Mouse (Mus musculus): ENCODE data around the gene Actr3. TPM values are rescaled to one million over a fixed set of nuclear protein-coding genes. Genes with fewer than 3 reads are reported as not detected.
A peak's percentile ranks its signal among the peaks of the same experiment; 100 is the strongest.

Actr3 gene
- polyA plus RNA-seq (2014; fragmentation: Nextera tagmentation; extraction: Ambion mirVana): 269 and 271 TPM in 2 replicates

DNA sequence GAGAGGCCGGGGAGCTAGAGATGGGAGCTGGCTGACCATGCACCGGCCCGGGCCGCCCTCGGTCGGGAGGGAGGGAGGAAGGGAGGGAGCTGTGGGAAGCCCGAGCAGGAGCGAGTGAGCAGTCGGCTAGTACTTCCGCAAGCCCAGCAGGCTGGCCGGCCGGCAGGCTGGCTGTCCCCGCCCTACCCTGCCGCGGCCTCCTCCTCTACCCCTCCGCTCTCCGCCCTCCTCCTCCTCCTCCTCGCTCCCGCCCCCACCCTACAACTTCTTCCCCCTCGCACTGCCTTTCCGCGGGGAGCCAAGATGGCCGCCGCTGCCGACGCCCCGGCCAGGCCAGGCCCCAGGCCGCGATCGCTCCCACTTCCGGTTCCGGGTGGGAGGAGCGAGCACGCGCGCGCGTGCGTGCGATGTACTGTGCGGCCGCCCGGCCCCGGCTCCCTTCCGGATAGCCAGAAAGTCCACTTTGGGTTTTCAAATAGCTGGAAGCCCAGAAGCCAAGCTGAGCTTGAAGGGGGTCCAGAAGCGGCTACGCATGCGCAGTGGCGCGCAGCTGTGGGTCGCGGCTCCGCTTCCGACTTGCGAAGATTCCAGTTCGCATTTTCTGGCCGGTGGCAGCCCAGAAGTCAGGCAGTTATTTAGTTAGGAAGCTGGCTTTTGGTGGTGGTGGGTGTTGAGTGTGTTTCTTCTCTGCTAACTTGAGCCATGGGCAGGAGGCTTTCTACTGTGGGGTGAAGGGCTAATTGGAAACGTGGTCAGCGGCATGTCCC is at the start of gene Actr3:
Gene Actr3, minus strand, starts transcription at position 359 of the 767 bp plus-strand sequence.
- Histone ChIP-seq H3K4me2 (peak within 1 kb of the TSS; percentile 61), H3K27ac (ENCODE audit: low read depth, low read length) (peak within 1 kb of the TSS; percentile 95)

GRCm38 (mm10) chr1:125482459-125483287 is 47.1 kb upstream of the Actr3 start:
- H3K27ac ChIP-seq (ENCODE audit: low read depth, low read length): no peak overlapping the region
- WGBS: 79% methylated on average over 10 of the region's 10 CpGs
- no peak for ATAC-seq (ENCODE audit: low FRiP score)
- H3K27me3 ChIP-seq (ENCODE audit: control insufficient read depth, insufficient read depth, low read length): no peaks in the 10 kb centered on the region
- no peaks in the 10 kb centered on the region for H3K36me3 ChIP-seq (ENCODE audit: control insufficient read depth, insufficient read depth, low read length)
- H3K4me3 ChIP-seq (ENCODE audit: low read depth, low read length): no peak overlapping the region
- no peak for DNase-seq (ENCODE audit: low spot score, missing footprints)
- no peaks in the 10 kb centered on the region for H3K9me3 ChIP-seq (ENCODE audit: control insufficient read depth, low read length)
- no peak overlapping the region for H3K4me2 ChIP-seq
- H3K9ac ChIP-seq (ENCODE audit: low read length): no peak overlapping the region
- no peaks in the 10 kb centered on the region for H3K4me1 ChIP-seq (ENCODE audit: control insufficient read depth, insufficient read depth, low read length)

More for the DNA sequence above, at the start of gene Actr3:
- DNase-seq (ENCODE audit: low spot score, missing footprints) (peak; percentile 100), ATAC-seq (ENCODE audit: low FRiP score) (peak; percentile 95)
- under 1% methylated on average over 48 of the region's 59 CpGs for WGBS
- H3K9ac ChIP-seq (ENCODE audit: low read length): peak within 1 kb of the TSS; percentile 91
- H3K36me3 ChIP-seq (ENCODE audit: control insufficient read depth, insufficient read depth, low read length): no peaks in the 10 kb centered on the region
- H3K9me3 ChIP-seq (ENCODE audit: control insufficient read depth, low read length): no peaks in the 10 kb centered on the region
- H3K4me1 ChIP-seq (ENCODE audit: control insufficient read depth, insufficient read depth, low read length): peaks cover 13% of the 10 kb centered on the region
- no peaks in the 10 kb centered on the region for H3K27me3 ChIP-seq (ENCODE audit: control insufficient read depth, insufficient read depth, low read length)
- H3K4me3 ChIP-seq (ENCODE audit: low read depth, low read length): peak within 1 kb of the TSS; percentile 74

DNA sequence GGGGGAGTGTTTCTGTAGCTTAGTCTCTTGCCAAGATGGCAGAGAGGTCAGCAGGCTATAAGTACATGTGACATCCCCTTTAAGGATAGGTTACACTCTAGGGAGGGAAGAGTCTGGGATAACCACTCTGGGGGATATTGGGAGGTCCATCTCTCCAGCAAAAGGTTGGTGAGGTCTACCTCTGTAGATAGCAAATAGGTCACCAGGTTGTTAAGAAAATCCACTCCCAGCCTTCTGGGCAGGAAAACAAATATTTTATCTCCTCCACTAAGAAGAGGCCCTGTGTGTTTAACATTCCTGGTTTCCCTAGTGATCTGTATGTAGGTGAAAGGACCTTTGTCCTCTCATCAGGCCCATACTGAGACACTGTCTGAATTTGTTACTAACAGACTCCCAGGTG is 46.3 kb upstream of the Actr3 start:
- H3K4me3 ChIP-seq (ENCODE audit: low read depth, low read length): no peak overlapping the region
- H3K9ac ChIP-seq (ENCODE audit: low read length): no peak overlapping the region
- no peaks in the 10 kb centered on the region for H3K4me1 ChIP-seq (ENCODE audit: control insufficient read depth, insufficient read depth, low read length)
- H3K27ac ChIP-seq (ENCODE audit: low read depth, low read length): no peak overlapping the region
- ATAC-seq (ENCODE audit: low FRiP score) (no peak), DNase-seq (ENCODE audit: low spot score, missing footprints) (no peak)
- no peaks in the 10 kb centered on the region for H3K9me3 ChIP-seq (ENCODE audit: control insufficient read depth, low read length)
- H3K4me2 ChIP-seq: no peak overlapping the region
- H3K27me3 ChIP-seq (ENCODE audit: control insufficient read depth, insufficient read depth, low read length): no peaks in the 10 kb centered on the region
- no peaks in the 10 kb centered on the region for H3K36me3 ChIP-seq (ENCODE audit: control insufficient read depth, insufficient read depth, low read length)

DNA sequence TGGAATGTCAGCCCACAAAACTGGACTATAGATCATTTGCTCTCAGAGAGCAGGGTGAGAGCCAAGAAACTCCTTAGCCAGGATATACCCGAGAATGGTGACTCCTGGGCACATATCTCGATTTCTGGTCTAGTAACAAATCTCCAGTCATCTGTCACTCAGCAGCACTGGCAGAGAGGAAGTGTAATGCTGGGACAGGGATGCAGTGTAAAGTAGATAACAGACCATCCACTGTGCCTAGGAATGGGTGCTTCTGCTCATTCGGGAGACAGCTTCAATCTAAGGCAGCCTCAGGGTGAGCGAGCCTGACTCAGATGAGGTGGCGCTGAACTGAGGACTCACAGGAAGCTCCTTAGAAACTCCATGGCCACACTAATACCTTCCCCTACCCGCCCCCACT is 43.1 kb upstream of the Actr3 start:
- Histone ChIP-seq H3K4me3 (ENCODE audit: low read depth, low read length) (no peak overlapping the region), H3K27me3 (ENCODE audit: control insufficient read depth, insufficient read depth, low read length) (no peaks in the 10 kb centered on the region), H3K9ac (ENCODE audit: low read length) (no peak overlapping the region), H3K9me3 (ENCODE audit: control insufficient read depth, low read length) (no peaks in the 10 kb centered on the region), H3K4me1 (ENCODE audit: control insufficient read depth, insufficient read depth, low read length) (no peaks in the 10 kb centered on the region), H3K27ac (ENCODE audit: low read depth, low read length) (no peak overlapping the region), H3K36me3 (ENCODE audit: control insufficient read depth, insufficient read depth, low read length) (no peaks in the 10 kb centered on the region), H3K4me2 (no peak overlapping the region)
- DNase-seq (ENCODE audit: low spot score, missing footprints) (no peak), ATAC-seq (ENCODE audit: low FRiP score) (no peak)
- 85% methylated on average over 6 of the region's 6 CpGs for WGBS

DNA sequence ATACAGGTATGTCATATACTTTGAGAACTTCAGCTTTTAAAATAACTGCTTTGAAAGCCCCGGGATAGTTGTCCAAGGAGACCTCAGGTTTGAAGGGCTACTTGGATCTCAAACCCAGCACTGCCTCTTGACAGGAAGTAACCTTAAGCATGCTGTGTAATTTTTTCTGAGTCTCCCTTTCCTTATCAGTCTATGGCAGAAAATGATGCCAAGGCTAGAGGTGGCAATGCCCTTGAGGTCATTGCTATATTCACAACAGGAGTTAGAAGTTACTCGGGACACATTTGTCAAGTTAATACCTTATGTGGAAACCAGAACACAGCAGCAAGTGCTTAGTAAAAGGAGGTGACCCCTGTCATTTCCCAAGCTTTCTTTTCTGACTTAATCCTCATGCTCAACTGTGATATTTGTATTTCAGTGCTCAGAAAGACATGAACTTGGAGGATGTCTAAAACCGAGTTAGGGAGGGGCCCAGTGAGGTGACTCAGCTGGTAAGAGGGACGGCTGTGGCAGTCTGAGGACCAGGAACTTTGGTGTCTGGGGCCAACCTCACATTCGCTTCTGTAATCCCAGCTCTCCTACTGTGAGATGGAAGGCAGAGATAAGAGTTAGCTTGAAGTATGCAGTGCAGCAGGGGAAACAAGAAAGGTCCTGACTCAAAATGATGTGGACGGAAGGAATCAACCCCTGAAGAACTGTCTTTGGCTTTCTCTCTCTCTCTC is 40.6 kb upstream of the Actr3 start:
- 76% methylated on average over 6 of the region's 6 CpGs for WGBS
- ATAC-seq (ENCODE audit: low FRiP score): no peak
- peak; percentile 37 for DNase-seq (ENCODE audit: low spot score, missing footprints)

DNA sequence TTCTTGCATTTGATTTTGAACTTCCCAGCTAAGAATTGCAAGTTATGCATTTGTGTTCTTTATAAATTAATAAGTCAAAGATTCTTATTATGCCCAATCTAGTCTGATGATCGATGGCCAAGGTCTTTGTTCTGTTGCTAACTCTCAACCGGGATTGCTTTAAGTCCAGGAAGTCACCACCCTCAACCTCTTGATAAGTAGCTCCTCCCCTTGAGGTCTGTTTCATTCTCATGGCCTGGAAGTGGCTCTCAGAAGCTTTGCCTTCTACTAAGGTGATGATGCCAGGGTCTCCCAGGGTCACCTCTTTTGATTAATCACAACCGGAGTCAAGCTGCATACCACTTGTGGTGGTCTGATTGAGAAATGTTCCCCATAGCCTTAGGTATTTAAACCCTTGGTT is 38.3 kb upstream of the Actr3 start:
- Histone ChIP-seq H3K9ac (ENCODE audit: low read length) (no peak overlapping the region), H3K36me3 (ENCODE audit: control insufficient read depth, insufficient read depth, low read length) (no peaks in the 10 kb centered on the region), H3K9me3 (ENCODE audit: control insufficient read depth, low read length) (no peaks in the 10 kb centered on the region), H3K4me2 (no peak overlapping the region), H3K4me1 (ENCODE audit: control insufficient read depth, insufficient read depth, low read length) (no peaks in the 10 kb centered on the region), H3K27ac (ENCODE audit: low read depth, low read length) (no peak overlapping the region), H3K27me3 (ENCODE audit: control insufficient read depth, insufficient read depth, low read length) (no peaks in the 10 kb centered on the region), H3K4me3 (ENCODE audit: low read depth, low read length) (no peak overlapping the region)
- ATAC-seq (ENCODE audit: low FRiP score) (no peak), DNase-seq (ENCODE audit: low spot score, missing footprints) (no peak)
- 92% methylated on average over 3 of the region's 3 CpGs for WGBS

More for the DNA sequence above, 40.6 kb upstream of the Actr3 start:
- Histone ChIP-seq H3K27me3 (ENCODE audit: control insufficient read depth, insufficient read depth, low read length) (no peaks in the 10 kb centered on the region), H3K4me3 (ENCODE audit: low read depth, low read length) (no peak overlapping the region), H3K27ac (ENCODE audit: low read depth, low read length) (no peak overlapping the region), H3K4me2 (no peak overlapping the region), H3K9me3 (ENCODE audit: control insufficient read depth, low read length) (no peaks in the 10 kb centered on the region), H3K9ac (ENCODE audit: low read length) (no peak overlapping the region), H3K36me3 (ENCODE audit: control insufficient read depth, insufficient read depth, low read length) (no peaks in the 10 kb centered on the region), H3K4me1 (ENCODE audit: control insufficient read depth, insufficient read depth, low read length) (no peaks in the 10 kb centered on the region)

DNA sequence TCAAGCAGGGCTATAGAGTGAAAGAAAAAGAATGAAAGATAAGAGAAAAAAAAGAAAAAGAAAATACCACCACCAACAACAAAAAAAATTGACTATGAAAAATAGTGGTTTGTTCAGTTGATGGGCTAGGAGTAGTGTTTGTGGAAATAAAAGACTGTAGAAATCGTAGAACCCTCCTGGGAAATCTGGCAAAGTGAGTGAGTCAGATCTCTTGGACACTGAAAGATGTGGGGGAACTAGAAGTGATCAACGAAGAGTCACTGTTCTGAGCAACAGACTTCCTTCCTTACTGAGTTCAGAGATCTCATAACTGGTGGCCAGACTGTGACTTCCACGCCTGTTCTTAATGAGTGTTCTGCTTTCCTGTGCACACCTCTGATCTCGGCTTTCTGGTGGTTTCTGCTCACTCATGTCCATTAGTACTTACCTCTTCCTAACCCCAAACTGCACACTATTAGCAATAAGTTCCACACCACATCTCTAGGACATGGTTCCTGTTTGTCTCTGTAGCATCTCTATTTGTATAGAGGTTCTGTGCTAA is 37.7 kb upstream of the Actr3 start:
- ATAC-seq (ENCODE audit: low FRiP score): no peak
- Histone ChIP-seq H3K4me1 (ENCODE audit: control insufficient read depth, insufficient read depth, low read length) (no peaks in the 10 kb centered on the region), H3K36me3 (ENCODE audit: control insufficient read depth, insufficient read depth, low read length) (no peaks in the 10 kb centered on the region), H3K9me3 (ENCODE audit: control insufficient read depth, low read length) (no peaks in the 10 kb centered on the region), H3K4me2 (no peak overlapping the region), H3K4me3 (ENCODE audit: low read depth, low read length) (no peak overlapping the region), H3K27me3 (ENCODE audit: control insufficient read depth, insufficient read depth, low read length) (no peaks in the 10 kb centered on the region), H3K27ac (ENCODE audit: low read depth, low read length) (no peak overlapping the region), H3K9ac (ENCODE audit: low read length) (no peak overlapping the region)
- 84% methylated on average over 4 of the region's 4 CpGs for WGBS
- no peak for DNase-seq (ENCODE audit: low spot score, missing footprints)

DNA sequence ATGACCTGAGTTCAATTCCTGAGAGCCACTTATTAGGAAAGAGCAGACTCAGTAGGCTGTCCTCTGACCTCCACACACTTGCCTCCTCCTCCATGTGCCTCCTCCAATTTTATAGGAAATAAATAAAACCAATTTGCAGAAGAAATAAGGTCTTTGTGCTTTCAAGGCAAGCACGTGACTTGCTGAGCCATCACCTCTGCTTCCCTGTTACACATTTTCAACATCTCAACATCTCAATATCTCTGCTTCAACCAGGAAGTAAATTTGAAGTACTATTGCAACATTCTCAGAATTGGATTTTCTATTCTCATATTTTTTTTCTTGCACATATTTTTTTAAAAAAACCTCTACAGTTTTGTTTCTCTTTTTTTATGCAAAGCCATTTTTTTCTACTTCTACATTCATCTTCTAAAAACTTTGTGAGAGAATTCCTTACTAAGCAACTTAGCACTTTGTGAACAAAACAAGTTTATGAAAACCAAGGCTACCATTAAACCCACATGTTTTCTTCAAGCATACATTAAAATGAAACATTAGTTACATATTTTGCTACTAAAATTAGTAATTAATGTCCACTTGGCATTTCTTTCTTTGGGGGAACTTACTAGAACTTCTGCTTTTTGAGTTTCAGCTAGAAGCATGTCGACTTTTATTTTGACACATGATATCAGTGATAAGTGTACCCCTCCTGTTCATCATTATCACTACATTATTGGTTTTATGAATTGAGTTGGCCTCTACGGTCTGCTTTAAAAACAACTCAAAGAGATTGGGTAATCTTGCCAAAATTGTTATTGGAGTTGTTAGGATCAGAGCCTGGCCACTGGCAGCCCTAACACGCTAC is 35.5 kb upstream of the Actr3 start:
- H3K27me3 ChIP-seq (ENCODE audit: control insufficient read depth, insufficient read depth, low read length): no peaks in the 10 kb centered on the region
- H3K4me2 ChIP-seq: no peak overlapping the region
- H3K9ac ChIP-seq (ENCODE audit: low read length): no peak overlapping the region
- H3K4me1 ChIP-seq (ENCODE audit: control insufficient read depth, insufficient read depth, low read length): no peaks in the 10 kb centered on the region
- no peak overlapping the region for H3K27ac ChIP-seq (ENCODE audit: low read depth, low read length)
- 86% methylated on average over 4 of the region's 4 CpGs for WGBS
- ATAC-seq (ENCODE audit: low FRiP score): no peak
- no peaks in the 10 kb centered on the region for H3K9me3 ChIP-seq (ENCODE audit: control insufficient read depth, low read length)
- no peak overlapping the region for H3K4me3 ChIP-seq (ENCODE audit: low read depth, low read length)
- DNase-seq (ENCODE audit: low spot score, missing footprints): no peak
- no peaks in the 10 kb centered on the region for H3K36me3 ChIP-seq (ENCODE audit: control insufficient read depth, insufficient read depth, low read length)
